Mouse (Mus musculus): Measurements from ENCODE around the gene Cyren.
A peak's percentile ranks its signal among the peaks of the same experiment; 100 is the strongest.

Gene Cyren

DNA sequence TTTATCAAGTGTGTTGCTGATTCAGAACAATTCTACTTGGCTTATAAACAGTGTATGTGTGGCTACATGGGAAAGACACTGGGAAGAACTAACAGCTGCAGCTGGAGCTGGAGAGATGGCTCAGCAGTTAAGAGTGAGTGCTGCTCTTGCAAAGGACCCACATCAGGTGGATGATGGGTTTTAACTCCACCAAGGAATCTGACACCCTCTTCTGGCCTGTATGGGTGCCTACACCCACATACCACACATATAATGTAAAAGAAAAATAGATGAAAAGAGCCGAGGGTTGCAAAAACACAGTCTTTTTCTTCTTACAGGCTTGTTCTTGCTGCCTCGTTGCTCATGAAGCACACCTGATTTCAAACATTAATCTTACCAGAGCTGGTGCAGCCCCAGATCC is 28.3 kb upstream of the Cyren start:
- no peak for TF ChIP-seq GATA4 (IDR thresholded peaks at IDR 0.05; ENCODE audit: insufficient replicate concordance, low read length)

DNA sequence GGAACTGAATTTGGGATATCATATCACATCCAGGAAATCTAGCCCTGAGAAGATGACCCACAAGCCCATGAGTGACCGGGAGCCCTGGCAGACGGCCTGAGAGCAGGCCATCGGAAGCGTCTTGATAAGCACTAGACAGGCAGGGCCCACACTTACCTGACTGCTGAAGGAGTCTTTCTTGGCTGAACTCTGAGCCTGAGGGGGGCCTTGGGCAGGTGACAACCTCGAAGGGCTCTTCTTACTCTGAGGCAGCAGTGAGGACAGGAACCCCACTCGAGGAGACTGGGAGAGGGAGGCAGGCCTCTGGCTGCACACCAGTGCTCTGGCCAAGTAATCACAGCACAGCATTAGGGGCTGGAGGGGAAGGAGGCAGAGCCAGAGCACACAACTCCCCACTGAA is 26.5 kb upstream of the Cyren start:
- no peak for TF ChIP-seq GATA4 (IDR thresholded peaks at IDR 0.05; ENCODE audit: insufficient replicate concordance, low read length)

DNA sequence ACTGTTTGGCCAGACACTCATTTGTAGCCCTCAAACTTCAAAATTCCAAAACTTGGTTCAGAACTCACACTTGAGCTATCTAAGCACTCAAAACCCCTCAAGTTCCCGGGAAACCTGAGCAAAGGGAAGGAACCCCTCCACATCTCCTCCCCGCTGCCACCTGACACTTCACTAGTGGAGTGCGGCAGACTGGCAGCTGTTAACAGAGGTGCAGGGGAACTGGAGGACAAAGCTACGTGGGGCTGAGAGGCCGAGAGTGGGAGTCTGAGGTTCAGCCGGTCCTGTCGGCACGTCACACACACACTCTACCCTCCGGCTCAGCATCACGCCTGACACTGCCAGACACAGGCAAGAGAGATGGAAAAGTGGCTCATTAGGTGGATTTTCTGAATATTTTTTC is 26.0 kb upstream of the Cyren start:
- no peak for TF ChIP-seq GATA4 (IDR thresholded peaks at IDR 0.05; ENCODE audit: insufficient replicate concordance, low read length)

DNA sequence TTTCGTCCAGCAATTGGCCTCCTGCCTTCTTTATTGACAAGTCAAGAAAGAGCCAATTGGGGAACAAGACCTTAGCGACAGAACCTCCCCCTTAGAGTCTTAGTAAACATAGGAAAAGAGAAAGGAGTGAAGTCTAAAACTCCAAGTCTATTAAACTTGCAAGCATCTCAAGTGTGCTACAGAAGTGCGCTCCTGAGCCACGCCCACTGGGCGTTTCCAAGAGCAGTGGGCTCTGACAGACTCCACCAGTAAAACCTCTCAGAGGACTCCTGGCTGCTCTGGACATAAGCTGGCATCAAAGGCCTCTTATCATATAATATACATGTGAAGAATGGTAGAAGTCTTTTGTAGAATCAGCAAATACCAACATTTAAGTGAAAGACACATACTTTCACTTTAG is 25.6 kb upstream of the Cyren start:
- TF ChIP-seq GATA4 (IDR thresholded peaks at IDR 0.05; ENCODE audit: insufficient replicate concordance, low read length), result no peak

DNA sequence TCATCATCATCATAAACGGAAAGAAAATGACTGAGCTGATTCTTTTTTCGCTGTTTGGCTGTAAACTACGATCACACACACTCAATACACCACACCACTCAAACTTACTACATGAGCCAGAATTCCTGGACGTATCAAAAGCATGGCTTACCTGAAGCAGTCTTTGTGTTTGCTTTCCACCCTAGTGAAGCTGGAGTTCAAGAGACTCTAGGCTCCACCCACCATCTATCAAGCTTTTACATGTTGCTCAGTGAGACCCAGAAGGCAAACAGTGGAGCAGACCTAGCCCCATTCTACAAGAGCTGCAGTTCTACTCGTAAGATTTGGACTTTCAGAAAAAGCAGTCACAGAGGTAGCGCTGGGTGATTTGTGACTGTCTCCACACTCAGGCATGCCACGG is 24.7 kb upstream of the Cyren start:
- no peak for TF ChIP-seq GATA4 (IDR thresholded peaks at IDR 0.05; ENCODE audit: insufficient replicate concordance, low read length)

DNA sequence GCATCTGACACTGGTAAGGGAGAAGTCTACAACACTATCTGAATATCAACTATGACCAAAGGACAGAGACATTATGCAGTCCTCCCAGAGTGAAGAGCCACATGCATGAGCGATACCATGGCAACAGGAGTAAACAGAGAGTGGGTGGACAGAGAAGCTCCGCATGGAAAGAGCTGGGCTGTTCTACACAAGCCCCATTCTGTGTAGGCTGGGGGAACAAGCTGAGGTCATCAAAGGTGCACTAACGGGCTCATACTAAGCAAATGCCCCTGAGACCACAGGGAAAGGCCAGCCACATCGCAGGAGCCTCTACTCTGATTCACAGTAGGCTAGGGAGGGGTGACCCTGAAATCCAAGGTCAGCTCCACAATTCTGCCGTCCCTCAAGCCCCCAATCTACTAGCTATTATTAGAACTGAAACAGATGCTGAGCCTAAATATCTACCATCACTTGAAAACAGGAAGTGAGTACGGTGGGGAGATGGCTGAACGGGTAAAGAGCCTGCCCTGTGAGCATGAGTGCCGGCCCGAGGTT is 24.1 kb upstream of the Cyren start:
- TF ChIP-seq GATA4 (IDR thresholded peaks at IDR 0.05; ENCODE audit: insufficient replicate concordance, low read length), result no peak

DNA sequence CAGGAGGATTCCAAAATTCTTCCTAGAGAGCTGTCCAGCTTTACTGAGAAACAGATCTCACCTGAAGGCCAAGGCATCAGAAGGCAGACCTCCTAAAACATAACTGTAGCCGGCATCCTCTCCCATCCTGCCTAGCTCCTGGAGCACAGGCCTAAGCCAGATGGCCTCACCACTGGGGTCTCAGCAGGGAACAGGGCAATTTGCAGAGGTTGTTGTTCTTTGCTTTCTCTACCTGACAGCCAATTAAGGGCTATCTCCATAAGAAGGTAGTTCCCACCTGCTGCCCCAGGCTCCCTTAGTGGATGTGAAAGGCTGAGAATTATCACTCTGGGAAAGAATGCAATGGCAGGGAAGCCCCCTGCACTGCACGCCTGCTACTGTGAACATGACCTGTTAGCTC is 23.1 kb upstream of the Cyren start:
- no peak for TF ChIP-seq GATA4 (IDR thresholded peaks at IDR 0.05; ENCODE audit: insufficient replicate concordance, low read length)

DNA sequence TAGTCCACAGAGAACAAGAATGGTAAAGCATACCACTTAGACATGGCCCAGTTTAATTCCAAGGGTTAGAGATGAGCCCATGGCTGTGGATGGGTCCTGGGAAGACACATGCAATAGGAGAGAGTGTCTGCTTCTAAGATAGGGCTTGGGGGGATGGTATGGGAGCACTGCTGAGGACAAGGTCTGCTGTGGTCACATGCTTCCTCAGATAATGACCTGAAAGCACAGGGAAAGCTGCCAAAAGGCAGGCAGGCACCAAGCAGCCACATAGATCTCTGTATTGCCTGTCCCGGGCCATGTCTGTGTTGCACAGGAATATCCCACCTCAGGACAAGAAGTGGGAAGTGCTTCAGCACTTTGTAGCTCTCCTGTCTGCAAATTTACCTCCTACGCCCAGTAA is 21.3 kb upstream of the Cyren start:
- TF ChIP-seq GATA4 (IDR thresholded peaks at IDR 0.05; ENCODE audit: insufficient replicate concordance, low read length), result peak; percentile 90; the same call in 1 of the 2 replicates

DNA sequence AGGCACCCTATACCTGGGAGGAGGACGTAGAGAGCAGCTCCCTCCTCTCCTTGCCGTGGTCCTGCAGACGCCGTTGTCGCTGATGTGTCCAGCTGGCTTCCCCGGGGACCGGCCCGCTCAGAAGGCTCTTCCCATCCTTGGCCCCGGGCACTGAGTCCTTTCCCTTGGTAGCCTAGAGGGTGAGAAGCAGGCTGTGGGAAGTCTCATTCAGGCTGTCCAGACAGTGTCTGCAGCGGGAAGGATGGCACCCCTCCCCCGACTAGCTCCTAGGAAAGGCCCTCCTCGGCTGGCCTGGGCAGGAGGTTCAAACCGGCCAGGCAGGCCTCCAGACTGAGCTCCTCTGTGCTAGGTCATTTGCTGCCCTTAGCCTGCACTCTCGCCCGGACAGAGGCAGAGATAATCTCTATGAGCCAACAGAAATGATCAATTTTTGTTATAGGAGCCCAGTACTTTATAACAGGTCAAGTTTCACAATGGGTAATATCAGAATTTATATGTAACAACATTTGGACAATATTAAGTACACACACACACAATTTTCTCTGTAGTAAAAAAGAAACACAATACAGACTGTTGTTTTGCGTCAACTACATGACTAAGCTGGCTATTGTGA is 18.4 kb upstream of the Cyren start:
- peak; percentile 32; the same call in 1 of the 2 replicates for TF ChIP-seq GATA4 (IDR thresholded peaks at IDR 0.05; ENCODE audit: insufficient replicate concordance, low read length)

DNA sequence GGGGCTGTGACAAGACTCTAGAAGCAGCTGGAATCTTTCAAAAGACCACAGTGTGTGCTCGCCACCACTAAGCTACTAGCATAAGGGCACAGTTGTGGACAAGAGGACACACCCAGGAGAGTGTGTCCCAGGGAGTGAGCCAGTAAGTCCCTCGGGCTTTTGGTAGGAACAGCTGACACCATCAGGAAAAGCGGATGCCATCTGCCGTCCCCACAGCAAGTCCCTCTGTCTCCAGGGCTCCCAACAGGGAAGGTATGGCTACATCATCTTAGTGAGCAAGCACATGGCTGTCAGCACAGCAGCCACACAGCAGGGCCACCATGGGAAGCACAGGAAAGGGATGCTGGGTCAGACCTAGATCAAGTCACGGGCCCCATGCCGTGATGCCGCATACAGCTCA is 17.7 kb upstream of the Cyren start:
- TF ChIP-seq GATA4 (IDR thresholded peaks at IDR 0.05; ENCODE audit: insufficient replicate concordance, low read length), result no peak

DNA sequence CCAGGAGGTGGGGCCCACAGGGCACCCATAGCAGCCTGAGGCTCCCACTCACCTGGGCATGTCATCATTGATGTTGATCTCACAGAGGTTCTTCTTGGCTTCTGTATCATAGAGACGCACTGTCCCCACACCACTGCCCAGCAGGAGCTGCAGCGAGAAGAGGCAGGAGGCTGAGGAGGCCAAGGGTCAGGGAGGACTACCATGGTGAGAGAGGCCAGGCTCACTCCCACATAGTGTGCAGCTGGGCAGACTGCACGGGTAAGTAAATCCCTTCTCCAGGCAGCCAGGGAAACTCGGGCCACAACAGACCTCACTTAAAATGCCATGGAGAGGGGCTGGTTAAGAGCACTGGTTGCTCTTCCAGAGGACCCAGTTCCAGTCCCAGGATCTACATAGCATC is 11.3 kb upstream of the Cyren start:
- no peak for TF ChIP-seq GATA4 (IDR thresholded peaks at IDR 0.05; ENCODE audit: insufficient replicate concordance, low read length)

DNA sequence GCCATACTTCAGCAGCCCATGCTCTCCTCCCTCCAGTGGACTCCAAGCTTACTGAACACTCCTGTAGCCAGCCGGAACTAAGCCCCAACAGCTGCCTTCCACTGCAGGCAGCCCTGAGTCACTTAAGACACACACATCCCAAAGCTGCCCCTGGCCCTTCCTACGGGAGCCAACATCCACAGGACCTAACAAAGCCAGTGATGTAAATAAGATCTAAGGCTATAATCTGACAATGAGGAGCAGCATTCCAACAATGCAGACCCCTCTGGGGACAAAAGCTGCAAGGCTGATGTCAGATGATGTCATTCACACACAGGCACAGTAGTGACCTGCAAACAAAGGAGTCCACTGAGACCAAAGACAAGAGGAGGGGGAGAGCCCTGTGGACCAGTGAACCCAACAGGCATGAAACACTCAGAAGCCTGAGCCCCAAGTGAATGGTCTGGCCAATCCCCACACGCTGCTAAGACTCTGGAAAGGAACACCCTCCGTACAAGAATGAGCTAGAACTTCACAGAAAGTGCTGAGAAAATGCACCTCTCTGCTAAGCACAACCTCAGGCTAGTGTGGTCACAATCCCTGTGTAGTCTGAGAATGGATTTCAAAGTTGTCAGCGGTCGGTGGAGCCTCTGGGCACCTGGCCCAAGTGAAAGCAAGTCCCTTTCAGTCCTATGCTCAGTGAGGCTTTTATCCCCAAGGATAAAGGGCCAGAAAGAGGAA is 9.4 kb upstream of the Cyren start:
- no peak for TF ChIP-seq GATA4 (IDR thresholded peaks at IDR 0.05; ENCODE audit: insufficient replicate concordance, low read length)

DNA sequence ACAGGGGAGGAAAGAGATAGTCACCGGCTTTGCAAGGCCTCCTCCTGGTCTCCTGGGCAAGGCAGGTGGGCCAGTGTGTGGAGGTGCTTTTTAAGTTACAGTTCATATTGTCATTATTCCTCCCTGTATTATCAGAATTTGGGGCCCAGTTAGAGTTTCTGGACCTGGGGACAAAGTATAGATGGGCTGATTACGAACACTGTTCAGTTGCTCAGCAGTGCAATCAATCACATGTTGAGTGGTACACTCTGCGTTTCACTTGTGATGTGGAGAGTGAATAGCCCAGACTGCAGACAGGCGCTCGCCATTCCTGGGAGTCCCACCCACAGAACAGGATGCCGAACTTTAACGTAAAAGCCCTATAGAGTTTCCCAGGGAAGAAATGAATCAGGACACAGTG is 6.9 kb upstream of the Cyren start:
- TF ChIP-seq GATA4 (IDR thresholded peaks at IDR 0.05; ENCODE audit: insufficient replicate concordance, low read length), result no peak

DNA sequence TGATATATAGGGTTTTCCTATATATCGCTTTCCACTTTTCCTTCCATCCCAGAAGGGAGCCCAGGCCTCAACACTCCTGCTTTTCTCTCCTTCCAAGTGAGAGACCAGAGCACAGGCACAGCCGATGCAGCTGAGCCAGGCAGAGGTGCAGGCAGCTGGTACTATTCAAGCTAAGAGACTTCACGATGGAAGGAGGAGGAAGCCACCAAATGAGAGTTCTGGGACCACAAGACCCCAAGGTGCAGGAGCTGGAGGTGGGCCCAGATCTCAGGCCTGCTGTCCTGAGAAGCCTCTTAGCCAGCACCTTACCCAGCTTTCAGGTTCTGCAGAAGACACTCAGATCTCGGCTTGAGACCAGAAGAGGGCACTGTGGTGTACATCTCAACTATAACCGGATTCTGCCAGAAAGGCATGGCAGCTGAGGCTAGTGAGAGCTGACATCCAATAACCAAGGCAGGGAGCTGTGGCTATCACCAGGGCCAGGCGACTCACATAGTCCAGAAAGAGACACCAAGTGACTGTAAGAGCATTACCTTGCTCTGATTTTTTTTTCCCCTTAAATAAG is 2.1 kb upstream of the Cyren start:
- no peak for TF ChIP-seq GATA4 (IDR thresholded peaks at IDR 0.05; ENCODE audit: insufficient replicate concordance, low read length)

DNA sequence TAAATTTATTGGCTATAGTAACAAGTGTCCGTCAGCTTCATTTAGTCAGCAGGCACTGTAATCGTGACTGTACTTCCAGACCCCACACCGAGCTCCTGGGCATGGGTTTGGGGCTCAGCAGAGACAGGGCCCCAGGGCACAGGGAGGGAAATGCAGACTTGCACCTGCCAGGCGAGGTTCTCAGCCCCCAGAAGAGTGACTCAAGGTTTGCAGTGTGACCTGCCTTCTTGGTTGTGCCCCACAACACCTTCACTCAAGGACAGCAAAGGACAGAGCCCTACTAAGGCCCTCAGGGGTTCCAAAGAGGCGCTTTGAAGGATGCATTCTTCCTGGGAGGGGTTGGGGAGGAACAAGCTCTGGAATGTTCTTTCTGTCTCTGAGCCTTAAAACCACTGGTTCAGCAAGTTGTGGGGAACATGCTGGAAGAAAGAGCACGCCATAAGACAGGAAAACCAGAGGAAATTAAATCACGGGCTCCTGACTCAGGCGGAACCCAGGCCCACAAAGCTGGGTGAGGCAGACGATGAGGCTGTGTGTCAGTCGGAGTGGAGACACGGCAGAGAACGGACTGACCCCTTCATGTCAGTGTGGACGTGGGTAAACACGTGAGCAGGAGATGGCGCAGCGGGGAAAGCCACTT is 1.4 kb upstream of the Cyren start:
- no peak for TF ChIP-seq GATA4 (IDR thresholded peaks at IDR 0.05; ENCODE audit: insufficient replicate concordance, low read length)

DNA sequence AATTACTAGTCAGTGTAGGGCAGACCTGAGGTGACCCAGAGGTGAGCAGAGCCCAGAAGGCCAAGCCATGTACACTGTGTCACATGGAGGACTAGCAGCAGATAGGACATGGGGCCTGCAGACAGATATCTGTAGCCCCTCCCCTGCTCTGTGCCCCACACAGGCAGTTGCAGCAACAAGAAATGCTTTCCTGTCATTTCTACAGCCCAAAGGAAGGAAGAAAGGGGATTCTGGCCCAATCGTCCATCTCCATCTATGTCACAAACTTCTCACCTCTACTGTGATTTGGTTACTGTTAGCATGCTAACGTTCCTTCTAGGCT is 1.1 kb downstream of the Cyren start:
- TF ChIP-seq GATA4 (IDR thresholded peaks at IDR 0.05; ENCODE audit: insufficient replicate concordance, low read length), result no peak; the same call in 1 of the 2 replicates
